Mouse (Mus musculus) heart, embryonic 15.5 days (tissue): ENCODE results near the gene Wwox. TPM values are rescaled to one million over a fixed set of nuclear protein-coding genes. Genes with fewer than 3 reads are reported as not detected.

ENCODE experiments used
- ATAC-seq: fragments of 200-750 bp; cut with Nextera tagmentation; replicated peaks from 2 replicates; pipeline ENCODE4 v1.8.0; 2017; ENCODE audit warnings: low read depth, moderate TSS enrichment; ENCODE audit not compliant: insufficient number of reproducible peaks, insufficient read depth, low FRiP score
- H3K27ac ChIP-seq: fragments of 300-500 bp; sonication (generic); 2 replicates; pipeline ENCODE4 v1.5.1; 2015; ENCODE audit warnings: mild to moderate bottlenecking, inconsistent platforms
- H3K27me3 ChIP-seq: fragments of 300-500 bp; sonication (generic); 2 replicates; pipeline ENCODE4 v1.6.1; 2015; ENCODE audit warnings: inconsistent platforms
- H3K36me3 ChIP-seq: fragments of 300-500 bp; sonication (generic); 2 replicates; pipeline ENCODE4 v1.6.1; 2015; ENCODE audit warnings: mild to moderate bottlenecking, inconsistent platforms
- H3K4me1 ChIP-seq: fragments of 300-500 bp; sonication (generic); replicated peaks from 2 replicates; pipeline ENCODE4 v1.6.1; 2015; ENCODE audit warnings: inconsistent platforms
- H3K4me2 ChIP-seq: fragments of 300-500 bp; sonication (generic); 2 replicates; pipeline ENCODE4 v1.6.1; 2015; ENCODE audit warnings: inconsistent platforms, mild to moderate bottlenecking, moderate library complexity
- H3K4me3 ChIP-seq: fragments of 300-500 bp; sonication (generic); 2 replicates; pipeline ENCODE4 v1.5.1; 2015; ENCODE audit warnings: mild to moderate bottlenecking, inconsistent platforms
- H3K9ac ChIP-seq: fragments of 300-500 bp; sonication (generic); 2 replicates; pipeline ENCODE4 v1.6.1; 2015; ENCODE audit warnings: mild to moderate bottlenecking, inconsistent platforms
- H3K9me3 ChIP-seq: fragments of 300-500 bp; sonication (generic); replicated peaks from 2 replicates; pipeline ENCODE4 v1.6.1; 2016; ENCODE audit warnings: inconsistent platforms
- WGBS: fragments of 180-500 bp; shearing (Covaris S2); methylation state at CpG from one replicate; pipeline ENCODE4 v1.1.7; 2015; ENCODE audit warnings: mixed read lengths; 5-methylcytosine and 5-hydroxymethylcytosine counted together
- polyA plus RNA-seq: library from polyadenylated mRNA; unstranded; fragments of >200 nt; fragmentation: Nextera tagmentation; extraction: Ambion mirVana; gene quantifications from 2 replicates; pipeline ENCODE4 v1.2.1, GENCODE M21; 2015

The Wwox gene
- polyA plus RNA-seq, 1 experiment from 2014 or later = 10.9 TPM

DNA sequence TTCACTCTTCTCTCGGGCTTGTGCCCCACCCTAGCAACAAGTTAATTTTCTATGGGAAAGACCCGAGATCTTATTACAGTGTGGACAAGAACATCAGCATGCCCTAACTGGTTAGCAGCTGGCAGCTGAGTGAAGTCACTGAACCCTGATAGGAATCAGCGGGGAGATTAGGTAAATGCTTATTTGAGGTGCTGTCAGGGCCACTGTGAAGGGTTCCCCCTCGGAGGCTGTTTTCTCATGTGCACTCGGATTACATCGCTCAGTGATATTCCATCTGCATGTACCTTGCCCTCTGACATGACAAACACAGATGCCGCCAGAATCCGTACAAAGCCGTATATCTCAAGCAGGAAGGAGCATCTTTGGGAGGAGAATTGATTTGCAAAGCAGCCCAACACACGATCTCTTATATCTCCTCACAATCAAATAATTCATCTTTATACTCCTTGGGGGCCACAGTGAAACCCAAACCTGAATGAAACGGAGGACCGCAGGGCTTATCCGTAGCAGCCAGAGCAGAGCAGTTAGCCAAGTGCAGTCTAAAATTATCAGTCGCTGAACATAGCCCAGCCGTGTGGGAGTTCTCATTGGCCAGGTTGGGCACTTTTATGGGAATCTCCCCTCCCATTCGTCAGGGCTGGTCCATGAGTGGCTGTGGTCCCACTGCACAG lies 519.1 kb downstream of the Wwox start:
- 65% methylated on average over 16 of the region's 16 CpGs for WGBS
- H3K36me3 ChIP-seq = no peaks in the 10 kb centered on the region
- peaks cover 11% of the 10 kb centered on the region for H3K4me1 ChIP-seq
- no peaks in the 10 kb centered on the region for H3K27me3 ChIP-seq
- ATAC-seq = no peak
- no peak overlapping the region for H3K4me2 ChIP-seq
- H3K4me3 ChIP-seq = no peak overlapping the region
- no peaks in the 10 kb centered on the region for H3K9me3 ChIP-seq
- no peak overlapping the region for H3K27ac ChIP-seq
- no peak overlapping the region for H3K9ac ChIP-seq

DNA sequence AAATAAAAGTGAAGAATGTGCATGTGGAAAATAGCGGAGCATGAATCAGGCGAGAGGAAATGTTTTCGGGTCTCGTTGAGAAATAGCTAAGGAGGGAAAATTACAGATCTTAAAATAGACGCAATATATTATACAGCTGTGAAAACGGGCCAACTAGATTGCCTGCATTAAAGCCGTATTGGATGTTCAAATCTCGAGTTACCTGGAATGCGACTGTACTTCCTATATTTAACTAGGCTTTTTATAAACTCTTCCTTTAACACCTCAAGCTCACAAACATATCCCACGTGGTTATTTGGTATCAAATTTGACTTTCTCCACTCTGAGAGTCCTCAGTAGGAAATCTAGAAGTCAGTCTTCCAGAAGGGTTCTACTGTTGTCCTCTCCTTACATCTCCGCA lies 520.0 kb downstream of the Wwox start:
- Histone ChIP-seq H3K27ac (no peak overlapping the region), H3K36me3 (no peaks in the 10 kb centered on the region), H3K4me1 (peaks cover 11% of the 10 kb centered on the region), H3K9ac (no peak overlapping the region), H3K9me3 (no peaks in the 10 kb centered on the region), H3K27me3 (no peaks in the 10 kb centered on the region), H3K4me2 (no peak overlapping the region), H3K4me3 (no peak overlapping the region)
- WGBS = 76% methylated on average over 11 of the region's 11 CpGs
- ATAC-seq = no peak

DNA sequence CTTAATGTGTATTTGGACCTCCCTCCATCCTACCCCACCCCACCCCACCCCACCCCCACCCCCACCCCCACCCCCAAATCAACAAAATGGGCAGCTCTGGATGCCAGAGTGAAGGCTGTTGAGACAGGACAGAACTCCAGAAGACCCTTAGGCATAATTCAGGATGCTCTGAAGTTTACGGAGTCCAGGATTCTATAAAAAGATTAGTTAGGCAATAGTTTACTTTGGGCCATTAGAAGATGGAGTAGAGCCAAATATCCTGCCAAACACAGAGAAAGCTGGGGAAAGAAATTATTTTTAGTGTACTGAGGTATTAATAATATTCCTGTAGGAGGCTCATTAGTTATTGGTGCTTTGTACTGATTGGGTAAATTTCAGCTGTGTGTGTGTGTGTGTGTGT lies 523.0 kb downstream of the Wwox start:
- Histone ChIP-seq H3K27ac (no peak overlapping the region), H3K4me3 (no peak overlapping the region), H3K36me3 (no peaks in the 10 kb centered on the region), H3K4me2 (no peak overlapping the region), H3K9me3 (no peaks in the 10 kb centered on the region), H3K9ac (no peak overlapping the region), H3K4me1 (peaks cover 11% of the 10 kb centered on the region), H3K27me3 (no peaks in the 10 kb centered on the region)
- 33% methylated on average over 1 of the region's 1 CpGs for WGBS
- no peak for ATAC-seq

GRCm38 (mm10) chr8:114963282-114963681 lies 523.8 kb downstream of the Wwox start:
- Histone ChIP-seq H3K36me3 (no peaks in the 10 kb centered on the region), H3K4me3 (no peak overlapping the region), H3K4me1 (peaks cover 11% of the 10 kb centered on the region), H3K27ac (no peak overlapping the region), H3K9ac (no peak overlapping the region), H3K9me3 (no peaks in the 10 kb centered on the region), H3K4me2 (no peak overlapping the region), H3K27me3 (no peaks in the 10 kb centered on the region)
- WGBS = 77% methylated on average over 4 of the region's 4 CpGs
- no peak for ATAC-seq

DNA sequence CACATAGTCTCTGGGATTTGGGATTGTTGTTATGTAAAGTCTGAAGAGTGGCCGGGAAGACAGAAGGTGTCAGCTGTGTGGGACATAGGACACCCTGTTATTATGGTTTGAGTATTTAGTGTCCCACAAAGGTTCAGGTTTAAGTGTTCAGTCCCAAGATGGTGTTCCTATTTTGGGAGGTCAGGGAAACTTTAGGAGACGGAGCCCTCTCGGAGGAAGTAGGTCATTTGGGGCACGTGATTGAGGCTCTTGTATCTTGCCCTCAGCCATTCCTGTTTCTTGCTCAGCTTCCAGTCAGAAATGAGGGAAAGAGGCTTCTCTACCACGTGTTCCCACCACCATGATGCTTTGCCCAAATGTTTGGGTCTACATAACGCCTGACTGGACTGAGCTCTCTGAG lies 524.8 kb downstream of the Wwox start:
- no peak overlapping the region for H3K4me2 ChIP-seq
- 89% methylated on average over 6 of the region's 6 CpGs for WGBS

DNA sequence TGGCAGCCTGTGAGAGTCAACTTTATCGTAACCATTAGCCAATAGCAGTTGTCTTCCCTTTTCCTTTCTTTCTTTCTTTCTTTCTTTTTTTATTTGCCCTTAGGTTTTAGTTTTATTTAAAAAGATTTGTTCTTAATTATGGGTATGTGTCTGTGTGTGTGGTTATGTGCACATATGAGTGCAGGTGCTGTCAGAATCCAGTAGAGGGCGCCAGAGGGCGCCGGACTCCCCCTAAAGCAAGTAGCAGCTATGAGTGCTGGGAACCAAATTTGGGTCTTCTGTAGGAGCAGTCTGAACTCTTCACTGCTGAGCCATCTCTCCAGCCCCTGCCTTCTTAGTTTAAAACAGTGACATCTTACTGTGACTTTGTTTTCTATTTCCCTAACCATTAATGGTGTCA lies 529.4 kb downstream of the Wwox start:
- 79% methylated on average over 4 of the region's 4 CpGs for WGBS
- Histone ChIP-seq H3K36me3 (no peaks in the 10 kb centered on the region), H3K27ac (no peak overlapping the region), H3K4me1 (peaks cover 23% of the 10 kb centered on the region), H3K9ac (no peak overlapping the region), H3K4me3 (no peak overlapping the region), H3K9me3 (peaks cover 3% of the 10 kb centered on the region; the same call in 1 of the 2 replicates), H3K27me3 (no peaks in the 10 kb centered on the region), H3K4me2 (no peak overlapping the region)
- ATAC-seq = no peak

More for the DNA sequence above, 524.8 kb downstream of the Wwox start:
- Histone ChIP-seq H3K9ac (no peak overlapping the region), H3K27me3 (no peaks in the 10 kb centered on the region), H3K9me3 (peaks cover 3% of the 10 kb centered on the region; the same call in 1 of the 2 replicates), H3K36me3 (no peaks in the 10 kb centered on the region), H3K4me1 (peaks cover 8% of the 10 kb centered on the region), H3K27ac (no peak overlapping the region), H3K4me3 (no peak overlapping the region)
- no peak for ATAC-seq

GRCm38 (mm10) chr8:114971378-114971777 lies 531.9 kb downstream of the Wwox start:
- peak; percentile 56; the same call in 1 of the 2 replicates for ATAC-seq
- H3K9me3 ChIP-seq = peaks cover 3% of the 10 kb centered on the region; the same call in 1 of the 2 replicates
- H3K4me3 ChIP-seq = no peak overlapping the region
- no peak overlapping the region for H3K27ac ChIP-seq
- peaks cover 38% of the 10 kb centered on the region for H3K4me1 ChIP-seq
- H3K27me3 ChIP-seq = no peaks in the 10 kb centered on the region
- no peaks in the 10 kb centered on the region for H3K36me3 ChIP-seq
- no peak overlapping the region for H3K4me2 ChIP-seq
- WGBS = 39% methylated on average over 8 of the region's 8 CpGs
- no peak overlapping the region for H3K9ac ChIP-seq

DNA sequence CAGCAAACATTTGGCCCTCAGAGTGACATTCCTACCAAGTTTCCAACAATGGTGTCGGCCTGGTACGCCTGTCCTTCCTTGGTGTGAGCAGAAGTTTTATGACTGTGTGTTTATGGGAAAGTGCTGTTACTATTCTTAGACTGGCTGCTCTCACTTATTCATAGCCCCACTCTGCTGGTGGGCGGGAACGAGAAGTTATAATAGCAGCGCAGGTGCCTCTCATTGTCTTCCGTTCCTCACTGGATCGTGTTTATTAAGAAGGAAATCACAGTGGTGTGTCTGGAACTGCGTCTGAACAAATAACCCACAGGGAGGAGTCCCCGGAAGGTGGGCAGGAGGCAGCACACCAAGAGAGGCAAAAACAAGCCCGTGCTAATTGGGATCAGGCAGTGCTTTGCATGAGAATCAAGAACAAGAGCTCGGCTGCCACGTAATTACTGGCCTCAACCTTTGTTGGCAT lies 533.6 kb downstream of the Wwox start:
- peaks cover 46% of the 10 kb centered on the region for H3K4me1 ChIP-seq
- 0 out of 2 replicates have a peak overlapping the region, but pooled peaks have one; percentile 29 for H3K9ac ChIP-seq
- no peaks in the 10 kb centered on the region for H3K36me3 ChIP-seq
- peak overlapping the region; percentile 83 for H3K27ac ChIP-seq
- no peak overlapping the region for H3K4me3 ChIP-seq
- H3K4me2 ChIP-seq = peak overlapping the region; percentile 52
- peaks cover 3% of the 10 kb centered on the region; the same call in 1 of the 2 replicates for H3K9me3 ChIP-seq
- 21% methylated on average over 12 of the region's 12 CpGs for WGBS
- H3K27me3 ChIP-seq = no peaks in the 10 kb centered on the region
- ATAC-seq = no peak; the same call in 1 of the 2 replicates

GRCm38 (mm10) chr8:114974336-114974950 lies 535.0 kb downstream of the Wwox start:
- Histone ChIP-seq H3K27ac (peak overlapping the region; percentile 83), H3K4me3 (no peak overlapping the region), H3K36me3 (no peaks in the 10 kb centered on the region), H3K27me3 (no peaks in the 10 kb centered on the region), H3K9ac (no peak overlapping the region), H3K4me2 (no peak overlapping the region), H3K4me1 (peaks cover 58% of the 10 kb centered on the region), H3K9me3 (no peaks in the 10 kb centered on the region)
- no peak; the same call in 1 of the 2 replicates for ATAC-seq
- 21% methylated on average over 5 of the region's 5 CpGs for whole genome bisulfite sequencing

DNA sequence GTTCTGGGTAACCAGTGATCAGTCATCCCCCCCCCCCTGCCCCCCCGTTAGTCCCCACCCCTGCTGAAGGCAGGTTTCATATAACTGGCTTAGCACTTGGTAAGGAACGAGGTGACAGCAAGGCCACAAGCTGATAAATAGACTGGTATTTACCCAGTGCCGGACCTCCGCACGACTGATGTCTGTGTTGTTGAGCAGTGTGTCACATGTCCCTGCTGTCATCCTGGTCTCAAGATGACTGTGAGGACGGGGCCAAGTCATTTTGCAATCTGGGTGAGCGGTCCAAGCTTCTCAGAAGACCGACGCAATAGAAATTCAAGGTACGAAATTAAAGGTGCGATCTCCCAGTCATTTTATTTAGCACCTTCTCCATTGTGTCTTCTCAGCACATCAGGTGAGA lies 538.3 kb downstream of the Wwox start:
- no peaks in the 10 kb centered on the region for H3K27me3 ChIP-seq
- no peak overlapping the region for H3K9ac ChIP-seq
- H3K4me3 ChIP-seq = no peak overlapping the region
- H3K4me2 ChIP-seq = peak overlapping the region; percentile 47; the same call in 1 of the 2 replicates
- 50% methylated on average over 11 of the region's 11 CpGs for WGBS
- H3K9me3 ChIP-seq = no peaks in the 10 kb centered on the region
- no peaks in the 10 kb centered on the region for H3K36me3 ChIP-seq
- H3K4me1 ChIP-seq = peaks cover 44% of the 10 kb centered on the region
- H3K27ac ChIP-seq = peak overlapping the region; percentile 65
- no peak for ATAC-seq

GRCm38 (mm10) chr8:114978206-114978960 lies 538.9 kb downstream of the Wwox start:
- Histone ChIP-seq H3K9me3 (no peaks in the 10 kb centered on the region), H3K36me3 (no peaks in the 10 kb centered on the region), H3K27me3 (no peaks in the 10 kb centered on the region), H3K4me1 (peaks cover 39% of the 10 kb centered on the region), H3K4me3 (no peak overlapping the region), H3K4me2 (peak overlapping the region; percentile 47), H3K9ac (no peak overlapping the region), H3K27ac (peak overlapping the region; percentile 65)
- WGBS = 45% methylated on average over 15 of the region's 15 CpGs
- ATAC-seq = peak; percentile 69
